Mouse (Mus musculus) thymus, postnatal 25 days (tissue): Measurements from ENCODE around the gene Gm10277.
"Not testable (repeated sequence)": the region's sequence is repeated elsewhere in the genome, so short reads cannot be mapped to it uniquely, and the experiment has no call there.

Source experiments
- DNase-seq: peaks from one replicate; pipeline ENCODE4 v3.0.0; 2022

The Gm10277 gene

DNA sequence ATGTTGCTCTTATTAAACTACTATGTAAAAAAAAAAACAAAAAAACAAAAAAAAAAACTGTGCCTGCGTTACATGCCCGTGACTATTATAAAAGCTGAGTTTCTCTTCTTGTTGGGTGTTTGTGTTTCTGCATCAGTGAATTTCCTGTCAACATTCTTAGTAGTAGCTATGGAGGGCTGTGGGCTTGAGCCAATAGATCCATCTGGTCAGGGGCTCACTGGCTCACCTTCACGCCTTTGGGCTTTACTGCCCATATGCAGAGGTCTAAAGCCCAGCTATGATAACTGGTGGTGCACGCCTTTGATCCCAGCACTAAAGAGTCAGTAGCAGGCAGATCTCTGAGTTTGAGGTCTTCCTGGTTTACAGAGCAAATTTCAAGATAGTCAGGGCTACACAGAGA lies 18.1 kb downstream of the Gm10277 start:
- no peak for DNase-seq

DNA sequence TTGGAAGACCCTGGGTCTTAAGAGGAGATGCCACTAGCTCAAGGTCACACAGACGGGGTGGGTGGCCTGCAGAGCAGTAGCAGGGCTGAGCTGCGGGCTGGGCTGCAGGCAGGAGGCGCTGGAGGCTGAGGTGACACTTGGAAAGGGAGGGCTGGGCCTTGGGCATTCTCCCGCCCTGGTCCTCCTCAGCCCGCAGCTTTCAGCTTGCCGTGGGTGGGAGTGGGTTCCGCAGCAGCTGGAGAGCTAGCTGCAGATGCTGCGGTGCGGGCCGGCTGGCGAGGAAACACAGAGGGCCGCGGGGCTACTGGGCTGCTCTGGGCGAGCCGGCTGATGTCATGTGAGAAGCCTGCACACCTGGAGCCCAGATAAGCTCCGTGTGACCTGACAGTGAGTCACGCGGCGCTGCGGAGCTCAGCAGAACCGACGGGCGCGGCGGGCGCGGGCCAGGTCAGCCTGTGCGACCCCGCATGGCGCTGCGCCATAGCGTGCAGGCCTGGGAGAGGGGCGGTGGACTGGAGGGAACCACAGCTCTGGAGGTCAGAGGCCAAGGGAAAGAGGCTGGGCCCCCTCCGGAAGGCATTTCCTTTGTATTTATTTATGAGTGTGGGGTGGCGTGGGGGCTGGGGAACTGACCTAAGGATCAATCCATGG lies 21.1 kb downstream of the Gm10277 start:
- peak; percentile 71 for DNase-seq

DNA sequence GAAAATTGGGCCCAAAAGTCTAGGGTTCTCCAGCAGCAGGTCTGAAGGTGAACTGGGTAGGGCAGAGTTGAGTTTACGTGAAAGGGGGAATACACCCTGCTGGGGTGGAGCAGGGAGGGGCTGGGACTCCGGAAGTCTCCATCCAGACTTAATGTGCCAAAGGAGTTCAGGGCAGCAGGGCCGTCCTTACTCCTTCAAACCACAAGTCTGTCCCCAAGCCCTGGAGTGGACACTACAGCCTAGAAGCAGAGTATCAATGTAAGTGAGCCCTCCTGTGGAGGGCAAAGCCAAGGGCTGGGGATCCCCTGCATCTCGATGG lies 22.1 kb downstream of the Gm10277 start:
- DNase-seq: no peak

DNA sequence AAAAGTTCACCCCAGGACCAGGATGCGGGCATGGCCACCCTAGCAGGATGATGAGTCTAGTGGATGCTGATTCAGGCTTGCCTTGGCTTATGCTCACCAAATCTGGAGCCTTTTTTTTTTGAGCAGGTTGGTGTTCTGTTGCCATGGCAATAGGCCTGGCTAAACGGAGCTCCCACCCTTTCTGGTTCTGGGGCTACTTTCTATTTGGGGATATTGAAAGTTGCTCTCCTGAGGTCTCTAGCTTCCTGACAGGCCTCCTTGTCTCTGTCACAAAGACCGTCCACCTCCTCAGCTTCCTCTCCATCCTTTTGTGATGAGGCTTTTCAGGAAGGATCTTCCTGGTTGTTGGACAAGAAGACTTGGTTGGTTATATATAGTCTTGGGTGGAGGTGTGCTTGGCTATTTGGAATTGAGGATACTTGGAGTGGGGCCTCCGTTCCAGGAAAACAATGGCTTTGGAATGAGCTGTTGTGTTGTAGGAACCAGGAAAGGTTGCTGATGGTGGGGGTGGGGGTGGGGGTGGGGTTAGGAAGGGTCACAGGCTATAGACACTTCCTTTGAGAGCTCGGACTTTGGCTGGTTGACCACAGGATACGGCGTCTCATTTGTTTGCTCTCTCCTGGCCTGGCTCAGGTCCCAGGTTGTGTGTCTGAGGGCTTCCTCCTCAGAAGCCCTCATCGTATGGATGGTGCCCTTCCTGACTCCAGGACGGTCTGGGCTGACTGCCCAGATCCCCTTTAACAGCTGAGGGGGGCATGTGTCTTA lies 22.7 kb downstream of the Gm10277 start:
- DNase-seq: no peak

DNA sequence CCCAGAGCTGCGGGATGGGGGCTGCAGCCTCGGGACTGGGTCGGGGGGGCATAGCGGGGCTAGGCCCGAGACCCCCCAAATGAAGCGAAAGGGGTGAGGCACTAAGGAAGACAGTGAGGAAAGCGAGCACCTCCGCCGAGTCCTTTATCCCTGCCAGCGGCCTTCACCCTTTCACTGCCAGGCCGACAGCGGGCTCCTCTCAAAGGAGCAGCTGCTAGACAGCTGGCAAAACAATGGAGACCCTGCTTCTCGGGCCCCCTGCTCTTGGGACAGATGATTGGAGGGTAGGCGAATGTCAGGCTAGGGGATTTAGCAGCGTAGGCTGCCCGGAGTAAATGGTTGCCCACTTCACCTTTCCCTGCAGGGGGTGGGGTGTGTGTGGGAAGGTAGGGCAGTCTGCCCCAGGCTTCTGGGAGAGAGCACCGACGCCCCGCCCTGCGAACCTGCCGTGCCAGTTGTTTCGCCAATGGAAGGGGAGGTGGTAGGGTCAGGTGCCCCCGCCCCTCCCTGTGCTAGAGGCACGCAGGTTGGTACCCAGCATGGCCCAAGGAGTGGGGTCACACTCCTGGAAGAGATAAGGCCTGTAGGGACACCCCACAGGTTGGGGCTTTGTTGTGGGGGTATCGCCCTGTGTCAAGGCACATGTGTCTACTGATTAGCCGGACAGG lies 23.7 kb downstream of the Gm10277 start:
- DNase-seq: peak; percentile 59

DNA sequence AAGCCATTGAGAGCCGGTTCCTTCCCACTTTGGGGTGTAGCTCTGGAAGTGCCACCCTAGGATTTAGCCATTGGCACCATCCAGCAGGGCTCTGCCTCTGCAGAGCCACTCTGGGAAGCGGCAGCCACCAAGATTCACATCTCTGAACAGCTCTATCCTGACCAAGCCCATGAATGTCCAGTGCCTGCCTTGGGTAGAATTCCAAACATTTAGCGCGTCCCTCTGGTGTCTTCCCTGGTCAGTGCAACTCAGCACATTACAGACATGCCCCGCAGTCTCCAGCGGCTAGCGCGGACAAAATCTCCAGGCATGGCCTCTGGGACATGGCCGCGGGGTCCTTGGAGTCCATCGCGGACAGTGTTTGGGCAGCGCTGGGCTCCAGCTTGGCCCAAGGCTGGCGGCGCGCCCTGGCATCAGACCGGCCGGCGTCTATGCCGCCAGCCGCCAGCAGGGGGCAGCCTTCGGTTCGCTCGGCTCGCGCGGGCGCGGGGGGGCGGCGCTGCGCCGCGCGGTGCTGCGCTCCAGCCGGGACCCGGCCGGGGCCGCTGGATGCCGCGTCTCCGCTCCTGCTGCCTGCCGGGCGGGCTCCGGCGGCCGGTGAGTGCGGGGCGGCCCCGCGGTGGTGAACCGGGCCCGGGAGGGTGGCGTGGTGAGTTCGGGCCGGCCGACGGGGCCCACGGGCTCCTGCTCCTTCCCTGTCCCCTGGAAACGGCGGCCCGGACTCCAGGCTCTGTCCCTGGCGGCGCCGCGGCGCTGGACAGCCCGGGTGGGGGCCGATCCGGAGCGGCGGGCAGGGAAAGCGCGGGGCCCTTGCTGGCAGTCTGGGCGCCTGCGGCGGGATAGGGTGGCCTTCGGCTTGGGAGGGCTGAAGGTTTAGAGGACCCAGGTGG lies 24.5 kb downstream of the Gm10277 start, which contains the start of gene Myo18a:
Myo18a (plus strand) TSS at position 464 of the 890 bp plus-strand sequence.
- peak; percentile 84 for DNase-seq

DNA sequence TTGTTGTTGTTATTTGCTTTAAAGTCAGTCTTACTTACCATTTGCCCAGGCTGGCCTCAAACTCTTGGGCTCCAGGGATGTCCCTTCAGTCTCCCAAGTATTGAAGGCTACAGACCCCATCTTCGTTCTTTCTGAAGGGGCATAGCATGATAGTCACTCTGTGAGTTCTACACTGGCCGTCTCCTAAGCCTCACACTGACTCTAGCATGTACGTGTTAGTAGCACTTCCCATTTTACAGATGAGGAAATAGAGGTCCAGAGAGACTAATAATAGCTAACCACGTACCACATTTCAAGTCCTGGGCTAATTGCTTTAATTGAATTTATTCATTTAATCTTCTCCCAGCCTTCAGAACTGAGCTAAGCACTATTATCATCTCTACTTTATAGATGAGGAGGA lies 27.5 kb downstream of the Gm10277 start:
- no peak for DNase-seq

DNA sequence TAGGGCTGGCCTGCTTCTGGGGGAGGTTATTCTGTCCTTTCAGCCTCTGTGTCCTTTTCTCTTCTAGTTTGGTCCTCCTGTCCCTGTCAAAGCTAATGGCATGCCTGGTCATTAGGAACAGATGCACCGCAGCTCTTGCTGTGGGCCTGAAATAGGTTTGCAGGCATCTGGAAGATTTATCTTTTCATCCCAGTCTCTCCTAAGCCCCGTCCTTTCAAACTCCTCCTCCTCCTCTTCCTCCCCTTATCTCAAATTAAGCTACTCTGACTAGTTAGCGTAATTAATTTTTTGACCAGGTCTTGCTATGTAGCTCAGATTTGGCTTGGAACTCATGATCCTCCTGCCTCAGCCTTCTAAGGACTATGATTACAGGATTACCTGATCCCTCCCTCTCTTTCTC lies 34.1 kb downstream of the Gm10277 start:
- no peak for DNase-seq

DNA sequence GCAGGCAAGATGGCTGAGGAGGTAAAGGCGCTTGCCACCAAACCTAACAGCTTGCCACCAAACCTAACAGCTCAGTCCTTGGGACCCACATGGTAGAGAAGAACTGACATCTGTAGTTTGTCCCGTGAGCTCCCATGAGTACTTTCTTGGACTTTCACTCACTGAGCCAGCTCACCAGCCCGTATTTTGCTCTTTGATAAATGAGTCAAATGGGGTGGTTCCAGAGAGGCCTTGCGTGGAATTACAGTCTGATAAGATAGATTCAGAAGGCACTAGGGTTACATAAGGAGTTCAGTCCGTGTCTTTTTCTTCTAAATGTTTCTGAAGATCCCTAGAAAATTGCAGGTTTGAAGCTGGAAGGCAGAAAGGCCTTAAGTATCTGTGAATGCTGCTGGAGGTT lies 35.0 kb downstream of the Gm10277 start:
- DNase-seq: no peak

DNA sequence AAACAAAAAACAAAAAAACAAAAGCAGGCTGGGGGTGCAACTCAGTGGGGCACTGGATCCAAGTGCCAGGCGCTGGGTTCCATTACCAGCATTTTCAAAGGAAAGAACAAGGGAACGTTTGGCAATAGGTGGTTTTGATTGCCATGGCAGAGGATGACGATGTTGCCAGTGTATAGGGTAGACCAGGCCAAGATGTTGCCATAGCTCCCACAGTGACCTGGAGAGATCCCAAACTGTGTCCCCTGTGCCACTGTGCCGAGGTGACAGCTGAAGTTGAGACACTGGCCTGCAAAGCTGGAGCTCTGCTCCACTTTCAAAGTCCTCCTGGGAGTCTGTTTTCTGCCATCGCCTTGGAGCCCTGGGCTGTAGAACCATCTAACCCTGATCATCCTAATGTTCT lies 38.6 kb downstream of the Gm10277 start:
- DNase-seq: no peak

DNA sequence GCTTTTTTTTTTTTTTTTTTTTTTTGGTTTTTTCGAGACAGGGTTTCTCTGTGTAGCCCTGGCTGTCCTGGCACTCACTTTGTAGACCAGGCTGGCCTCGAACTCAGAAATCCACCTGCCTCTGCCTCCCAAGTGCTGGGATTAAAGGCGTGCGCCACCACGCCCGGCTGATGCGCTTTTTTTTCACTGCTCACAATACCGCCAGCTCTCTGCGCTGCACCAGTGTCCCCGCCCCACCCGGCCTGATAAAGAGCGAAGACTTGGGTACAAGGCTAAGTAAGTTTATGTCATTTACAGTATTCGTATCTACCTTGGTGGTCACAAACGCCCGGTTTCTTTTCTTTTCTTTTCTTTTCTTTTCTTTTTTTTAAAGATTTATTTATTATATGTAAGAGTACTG lies 40.4 kb downstream of the Gm10277 start:
- DNase-seq: not testable (repeated sequence)

DNA sequence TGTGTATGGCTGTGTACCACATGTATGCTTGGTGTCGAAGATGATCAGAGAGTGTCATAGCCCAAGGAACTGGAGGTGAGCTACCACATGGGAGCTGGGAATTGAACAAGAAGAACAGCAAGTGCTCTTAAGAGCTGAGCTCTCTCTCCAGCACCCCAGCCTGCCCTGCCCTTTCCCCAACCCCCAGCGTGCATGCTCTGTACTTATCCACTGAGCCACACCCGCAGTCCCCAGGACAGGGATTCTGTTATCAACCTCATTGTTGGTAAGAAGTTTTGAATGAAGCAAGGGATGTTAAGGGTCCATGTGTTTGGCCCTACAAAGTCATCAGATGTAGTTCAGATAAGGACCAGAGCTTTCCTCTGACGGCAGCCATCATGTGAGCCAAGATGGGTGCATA lies 40.9 kb downstream of the Gm10277 start:
- no peak for DNase-seq

DNA sequence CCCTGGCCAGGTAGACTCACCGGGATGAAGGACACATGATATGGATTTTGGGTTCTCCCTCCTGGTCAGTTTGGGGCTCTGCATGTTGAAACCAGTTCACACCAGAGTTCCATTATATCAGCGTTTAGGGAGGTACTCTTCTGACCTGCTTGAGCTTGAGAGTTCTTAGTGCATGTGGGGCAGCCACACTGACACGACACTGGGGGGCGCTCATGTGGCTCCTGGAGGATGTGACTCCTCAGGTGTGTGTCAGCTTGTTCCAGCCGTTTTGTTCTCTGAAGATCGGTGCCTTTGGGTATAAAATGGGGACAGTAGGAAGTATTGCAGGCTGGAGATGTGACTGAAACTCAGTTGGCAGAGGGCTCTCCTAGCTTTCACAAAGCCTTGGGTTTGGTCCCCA lies 43.6 kb downstream of the Gm10277 start:
- peak; percentile 66 for DNase-seq

DNA sequence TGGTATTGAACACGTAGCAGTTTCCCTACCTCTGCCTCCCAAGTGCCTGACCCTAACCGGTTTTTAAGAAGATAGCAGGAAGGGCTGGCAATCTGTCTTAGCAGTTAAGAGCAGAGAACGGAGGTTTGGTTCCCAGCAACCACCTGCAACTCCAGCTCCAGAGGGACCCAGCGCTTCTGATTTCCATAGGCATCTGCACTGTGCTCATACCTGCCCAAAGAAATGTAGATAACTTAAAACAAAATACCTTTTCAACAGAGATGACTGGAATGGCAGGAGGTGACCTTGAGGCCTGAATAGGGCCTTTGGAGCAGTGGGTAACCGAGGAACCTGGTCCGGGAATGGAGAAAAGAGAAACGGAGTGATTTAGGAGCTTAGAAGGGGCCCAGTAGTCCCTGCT lies 49.0 kb downstream of the Gm10277 start:
- DNase-seq: no peak

DNA sequence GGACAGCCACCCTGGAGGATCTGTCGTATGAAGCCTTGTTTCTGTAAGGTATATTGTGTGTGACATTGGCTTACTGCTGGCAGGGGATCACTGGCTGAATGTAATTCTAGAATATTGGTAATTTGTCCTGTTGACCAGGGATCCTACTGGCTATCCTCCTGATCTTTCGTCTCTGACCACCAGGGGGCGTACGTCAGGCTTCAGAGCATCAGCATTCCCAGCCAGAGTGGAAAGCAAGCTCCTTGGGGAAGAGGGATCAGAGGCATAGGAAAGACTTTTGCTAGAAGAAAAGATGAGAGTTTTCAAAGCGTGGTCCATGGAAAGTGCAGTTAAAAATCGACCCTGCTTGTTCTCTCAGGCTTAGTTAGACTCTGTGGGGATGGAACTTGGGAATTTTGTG lies 50.3 kb downstream of the Gm10277 start:
- DNase-seq: peak; percentile 65
